Mouse (Mus musculus) MEL (cell line): ENCODE data around the gene Tagap. TPM values are rescaled to one million over a fixed set of nuclear protein-coding genes. Genes with fewer than 3 reads are reported as not detected.

ENCODE experiments used
- DNase-seq: peaks from one replicate; pipeline ENCODE4 v3.0.0; 2011; ENCODE audit warnings: low read depth, low spot score
- H3K27ac ChIP-seq: 2 replicates; pipeline ENCODE4 v1.5.1; 2012; ENCODE audit warnings: low read depth, mild to moderate bottlenecking, control low read depth, low read length, moderate library complexity; ENCODE audit not compliant: control insufficient read depth
- H3K27me3 ChIP-seq, 2 experiments: fragments of 150-350 bp in 1 of 2; sonication (generic) in 1 of 2; 2 replicates each; pipeline ENCODE4 v1.6.1; 2012; ENCODE audit warnings: low read length in 2 of 2, mild to moderate bottlenecking in 2 of 2, improper control_type of control experiment in 1 of 2, moderate library complexity in 1 of 2; ENCODE audit not compliant: insufficient read depth in 2 of 2, control insufficient read depth in 1 of 2
- H3K36me3 ChIP-seq, 2 experiments: 2 replicates each; pipeline ENCODE4 v1.6.1; 2012 to 2014; ENCODE audit warnings: low read length in 2 of 2, improper control_type of control experiment in 1 of 2, inconsistent platforms in 1 of 2, mild to moderate bottlenecking in 1 of 2; ENCODE audit not compliant: insufficient read depth in 2 of 2, control insufficient read depth in 1 of 2
- H3K4me1 ChIP-seq, 2 experiments: fragments of 150-350 bp in 1 of 2; sonication (generic) in 1 of 2; 2 replicates each; pipeline ENCODE4 v1.6.1; 2012; ENCODE audit warnings: low read length in 2 of 2, improper control_type of control experiment in 1 of 2, mild to moderate bottlenecking in 1 of 2; ENCODE audit not compliant: insufficient read depth in 2 of 2, control insufficient read depth in 1 of 2
- H3K4me3 ChIP-seq, 2 experiments: fragments of 150-350 bp in 1 of 2; sonication (generic) in 1 of 2; 2 replicates each; pipeline ENCODE4 v1.5.1; 2012; ENCODE audit warnings: low read depth in 2 of 2, low read length in 2 of 2, mild to moderate bottlenecking in 2 of 2, moderate library complexity in 2 of 2, control low read depth in 1 of 2, improper control_type of control experiment in 1 of 2; ENCODE audit not compliant: control insufficient read depth in 1 of 2, insufficient read depth in 1 of 2
- H3K79me2 ChIP-seq: 2 replicates; pipeline ENCODE4 v1.6.1; 2012; ENCODE audit warnings: mild to moderate bottlenecking, low read length, moderate library complexity; ENCODE audit not compliant: control insufficient read depth, poor library complexity, insufficient read depth
- H3K9ac ChIP-seq: 2 replicates; pipeline ENCODE4 v1.6.1; 2012; ENCODE audit warnings: low read depth, mild to moderate bottlenecking, control low read depth, low read length, moderate library complexity; ENCODE audit not compliant: control insufficient read depth, poor library complexity, severe bottlenecking
- H3K9me3 ChIP-seq: fragments of 150-350 bp; sonication (generic); replicated peaks from 2 replicates; pipeline ENCODE4 v1.6.1; 2012; ENCODE audit warnings: mild to moderate bottlenecking, low read length, improper control_type of control experiment, moderate library complexity; ENCODE audit not compliant: insufficient read depth
- BHLHE40 ChIP-seq: IDR thresholded peaks from 2 replicates; pipeline ENCODE4 v1.6.1; 2012; ENCODE audit warnings: low read depth, mild to moderate bottlenecking, inconsistent platforms, low read length, improper control_type of control experiment, borderline replicate concordance
- CHD1 ChIP-seq: IDR thresholded peaks from 2 replicates; pipeline ENCODE4 v1.6.1; 2012; ENCODE audit warnings: low read depth, mild to moderate bottlenecking, inconsistent platforms, low read length, improper control_type of control experiment
- CTCF ChIP-seq, 3 experiments: IDR thresholded peaks in 2 of 3; conservative IDR thresholded peaks in 1 of 3; 2 replicates each; pipeline ENCODE4 v1.5.1; 2011 to 2012; ENCODE audit warnings: low read length in 3 of 3, low read depth in 2 of 3, mild to moderate bottlenecking in 2 of 3, improper control_type of control experiment in 1 of 3, inconsistent platforms in 1 of 3, mixed read lengths in 1 of 3, moderate library complexity in 1 of 3; ENCODE audit not compliant: control insufficient read depth in 1 of 3, insufficient read depth in 1 of 3, poor library complexity in 1 of 3, severe bottlenecking in 1 of 3
- ELF1 ChIP-seq: IDR thresholded peaks from 2 replicates; pipeline ENCODE4 v1.6.1; 2014; ENCODE audit warnings: low read depth, mild to moderate bottlenecking, inconsistent platforms, low read length, improper control_type of control experiment, moderate library complexity
- EP300 ChIP-seq, 2 experiments: IDR thresholded peaks; 2 replicates each; pipeline ENCODE4 v1.6.1; 2011; ENCODE audit warnings: improper control_type of control experiment in 2 of 2, low read length in 2 of 2, low read depth in 1 of 2, mild to moderate bottlenecking in 1 of 2
- ETS1 ChIP-seq: IDR thresholded peaks from 2 replicates; pipeline ENCODE4 v1.6.1; 2012; ENCODE audit warnings: low read depth, mild to moderate bottlenecking, inconsistent platforms, low read length, improper control_type of control experiment, moderate library complexity
- GABPA ChIP-seq: IDR thresholded peaks from 2 replicates; pipeline ENCODE4 v1.6.1; 2012; ENCODE audit warnings: low read depth, mild to moderate bottlenecking, inconsistent platforms, low read length, improper control_type of control experiment, moderate library complexity
- HCFC1 ChIP-seq: IDR thresholded peaks from 2 replicates; pipeline ENCODE4 v1.6.1; 2012; ENCODE audit warnings: low read depth, mild to moderate bottlenecking, inconsistent platforms, low read length, improper control_type of control experiment, moderate library complexity
- JUND ChIP-seq: IDR thresholded peaks from 2 replicates; pipeline ENCODE4 v1.6.1; 2011; ENCODE audit warnings: low read depth, mild to moderate bottlenecking, improper control_type of control experiment, low read length
- MAFK ChIP-seq: IDR thresholded peaks from 2 replicates; pipeline ENCODE4 v1.6.1; 2011; ENCODE audit warnings: low read depth, mild to moderate bottlenecking, low read length, improper control_type of control experiment, borderline replicate concordance
- MXI1 ChIP-seq: IDR thresholded peaks from 2 replicates; pipeline ENCODE4 v1.6.1; 2011; ENCODE audit warnings: mild to moderate bottlenecking, low read depth, low read length, improper control_type of control experiment
- MYB ChIP-seq: IDR thresholded peaks from 2 replicates; pipeline ENCODE4 v1.6.1; 2011; ENCODE audit warnings: mild to moderate bottlenecking, low read depth, low read length, improper control_type of control experiment
- MYC ChIP-seq: IDR thresholded peaks from 2 replicates; pipeline ENCODE4 v1.6.1; 2011; ENCODE audit warnings: low read depth, mild to moderate bottlenecking, low read length, improper control_type of control experiment, moderate library complexity
- POLR2AphosphoS2 ChIP-seq: IDR thresholded peaks from 2 replicates; pipeline ENCODE4 v1.6.1; 2011; ENCODE audit warnings: low read length, improper control_type of control experiment
- RAD21 ChIP-seq: IDR thresholded peaks from 2 replicates; pipeline ENCODE4 v1.6.1; 2011; ENCODE audit warnings: mild to moderate bottlenecking, low read depth, low read length, improper control_type of control experiment
- SIN3A ChIP-seq: IDR thresholded peaks from 2 replicates; pipeline ENCODE4 v1.6.1; 2012; ENCODE audit warnings: low read length, improper control_type of control experiment, inconsistent platforms
- TBP ChIP-seq: IDR thresholded peaks from 2 replicates; pipeline ENCODE4 v1.8.0; 2011; ENCODE audit warnings: low read depth, low read length, improper control_type of control experiment
- TCF12 ChIP-seq: IDR thresholded peaks from 2 replicates; pipeline ENCODE4 v1.6.1; 2014; ENCODE audit warnings: low read depth, mild to moderate bottlenecking, inconsistent platforms, low read length, improper control_type of control experiment, moderate library complexity
- UBTF ChIP-seq: IDR thresholded peaks from 2 replicates; pipeline ENCODE4 v1.6.1; 2012; ENCODE audit warnings: low read depth, mild to moderate bottlenecking, inconsistent platforms, low read length, improper control_type of control experiment, moderate library complexity, borderline replicate concordance; ENCODE audit not compliant: insufficient read depth
- ZC3H11A ChIP-seq: IDR thresholded peaks from 2 replicates; pipeline ENCODE4 v1.6.1; 2012; ENCODE audit warnings: low read depth, mild to moderate bottlenecking, inconsistent platforms, low read length, improper control_type of control experiment
- ZKSCAN1 ChIP-seq: IDR thresholded peaks from 2 replicates; pipeline ENCODE4 v1.6.1; 2012; ENCODE audit warnings: low read depth, mild to moderate bottlenecking, inconsistent platforms, low read length, improper control_type of control experiment, moderate library complexity
- ZMIZ1 ChIP-seq: IDR thresholded peaks from 2 replicates; pipeline ENCODE4 v1.6.1; 2012; ENCODE audit warnings: low read depth, mild to moderate bottlenecking, inconsistent platforms, low read length, improper control_type of control experiment, moderate library complexity
- ZNF384 ChIP-seq: IDR thresholded peaks from 2 replicates; pipeline ENCODE4 v1.6.1; 2012; ENCODE audit warnings: low read depth, mild to moderate bottlenecking, inconsistent platforms, low read length, improper control_type of control experiment
- polyA plus RNA-seq, 2 experiments: library from polyadenylated mRNA; stranded (reverse) in 1 of 2; unstranded in 1 of 2; fragments of >175 nt in 1 of 2; fragments of >200 nt in 1 of 2; gene quantifications; 2 replicates each; pipeline versions ENCODE4 v1.2.1 to v1.2.4; 2012; ENCODE audit warnings: low replicate concordance in 2 of 2, low read depth in 1 of 2; ENCODE audit not compliant: insufficient read length in 2 of 2, insufficient read depth in 1 of 2, missing spikeins in 1 of 2
- total RNA-seq: library from RNA; depleted of rRNA; stranded (reverse); fragments of 300-350 nt; gene quantifications from 2 replicates; pipeline ENCODE4 v1.2.3, GENCODE M21; 2012

The Tagap gene
- total and polyA plus RNA-seq, 3 experiments: 4.3 to 4.5 TPM; not detected in 1

GRCm38 (mm10) chr17:7884606-7885005, 41.2 kb upstream of the Tagap start:
- Histone ChIP-seq H3K27me3 (peaks cover 2 to 10% of the 10 kb centered on the region in 2 experiments; a peak in 3 of 4 replicates), H3K4me3 (no peak overlapping the region), H3K9me3 (no peaks in the 10 kb centered on the region), H3K27ac (no peak overlapping the region), H3K4me1 (no peaks in the 10 kb centered on the region), H3K79me2 (no peaks in the 10 kb centered on the region), H3K36me3 (no peaks in the 10 kb centered on the region), H3K9ac (no peak overlapping the region)
- DNase-seq: no peak
- TF ChIP-seq ELF1: no peak
- TF ChIP-seq MYB: no peak
- no peak for TF ChIP-seq JUND
- TF ChIP-seq RAD21: no peak
- TF ChIP-seq BHLHE40: no peak
- no peak for TF ChIP-seq CHD1
- no peak for TF ChIP-seq ETS1
- no peak for TF ChIP-seq TBP
- no peak for TF ChIP-seq MXI1
- TF ChIP-seq EP300 (IDR thresholded peaks at IDR 0.05; ENCODE audit: low read depth in 1 of 2, low read length in 2 of 2): no peak

GRCm38 (mm10) chr17:7887071-7887815, 38.6 kb upstream of the Tagap start:
- no peaks in the 10 kb centered on the region for H3K79me2 ChIP-seq
- no peaks in the 10 kb centered on the region for H3K4me1 ChIP-seq
- peaks cover 0 to 14% of the 10 kb centered on the region in 2 experiments; a peak in 3 of 4 replicates for H3K27me3 ChIP-seq
- no peaks in the 10 kb centered on the region for H3K9me3 ChIP-seq
- no peak overlapping the region for H3K4me3 ChIP-seq
- no peak overlapping the region for H3K9ac ChIP-seq
- DNase-seq: no peak
- no peaks in the 10 kb centered on the region for H3K36me3 ChIP-seq
- TF ChIP-seq ZKSCAN1 (no peak), JUND (no peak), SIN3A (no peak), HCFC1 (no peak), MAFK (no peak), MXI1 (no peak), GABPA (no peak), CTCF (IDR thresholded peaks at IDR 0.05 in 2 of 3, conservative IDR thresholded peaks at IDR 0.05 in 1 of 3; ENCODE audit: control insufficient read depth in 1 of 3, insufficient read depth in 1 of 3, low read depth in 2 of 3, low read length in 3 of 3, poor library complexity in 1 of 3, severe bottlenecking in 1 of 3) (no peak), MYC (no peak), POLR2AphosphoS2 (no peak), TBP (no peak), ZC3H11A (no peak), MYB (no peak), ZMIZ1 (no peak), CHD1 (no peak), TCF12 (no peak), UBTF (no peak), ZNF384 (no peak), EP300 (IDR thresholded peaks at IDR 0.05; ENCODE audit: low read depth in 1 of 2, low read length in 2 of 2) (no peak)
- no peak overlapping the region for H3K27ac ChIP-seq
